Mouse (Mus musculus): ENCODE data around the gene Spata45. TPM values are rescaled to one million over a fixed set of nuclear protein-coding genes. Genes with fewer than 3 reads are reported as not detected.
A peak's percentile ranks its signal among the peaks of the same experiment; 100 is the strongest.

Gene Spata45
- total RNA-seq, 2 experiments from 2014 or later, result not detected

GRCm38 (mm10) chr1:191073001-191073400, 36.6 kb downstream of the Spata45 start:
- peak; percentile 39 to 59 for DNase-seq (ENCODE audit: low spot score in 2 of 2)
- intact Hi-C loops (cut with DNase I), result no loop called here

- DNase-seq (ENCODE audit: low spot score in 2 of 2), result no peak
- intact Hi-C loops (cut with DNase I), result no loop called here
Observed at GRCm38 (mm10) chr1:191073486-191073885, 37.0 kb downstream of the Spata45 start.

GRCm38 (mm10) chr1:191075199-191075883, 38.9 kb downstream of the Spata45 start:
- peak; percentile 59 to 68 for DNase-seq (ENCODE audit: low spot score in 2 of 2)

DNA sequence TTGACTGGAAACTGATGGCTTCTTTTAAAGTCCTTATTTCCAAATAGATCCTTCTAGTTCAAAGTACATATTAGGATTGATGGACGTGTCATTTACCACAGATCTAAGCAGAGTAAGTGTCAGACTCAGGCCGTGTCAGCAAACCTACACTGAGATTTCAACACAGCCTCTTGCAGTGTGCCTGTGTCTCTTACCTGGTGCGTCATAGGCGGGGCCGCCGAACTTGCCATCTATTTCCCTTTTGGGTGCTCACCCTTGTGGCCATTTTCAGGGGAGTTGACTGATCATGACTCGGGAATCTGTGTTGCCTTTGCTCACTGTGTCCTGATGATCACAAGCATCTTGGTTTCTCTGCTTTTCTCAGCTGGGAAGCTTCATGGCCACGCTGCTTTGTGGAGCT, 46.8 kb downstream of the Spata45 start:
- intact Hi-C loops (cut with DNase I), result no loop called here
- no peak for DNase-seq (ENCODE audit: low spot score in 2 of 2)

More at GRCm38 (mm10) chr1:191075199-191075883, 38.9 kb downstream of the Spata45 start:
- intact Hi-C loops (cut with DNase I), result loop anchor here (5.0 kb wide), 1 partner anchor 133 kb away; no protein-coding TSS in a partner anchor

GRCm38 (mm10) chr1:191084951-191085559, 48.6 kb downstream of the Spata45 start:
- intact Hi-C loops (cut with DNase I), result no loop called here
- peak in 1 of 2 experiments; percentile 33 for DNase-seq (ENCODE audit: low spot score in 2 of 2)

DNA sequence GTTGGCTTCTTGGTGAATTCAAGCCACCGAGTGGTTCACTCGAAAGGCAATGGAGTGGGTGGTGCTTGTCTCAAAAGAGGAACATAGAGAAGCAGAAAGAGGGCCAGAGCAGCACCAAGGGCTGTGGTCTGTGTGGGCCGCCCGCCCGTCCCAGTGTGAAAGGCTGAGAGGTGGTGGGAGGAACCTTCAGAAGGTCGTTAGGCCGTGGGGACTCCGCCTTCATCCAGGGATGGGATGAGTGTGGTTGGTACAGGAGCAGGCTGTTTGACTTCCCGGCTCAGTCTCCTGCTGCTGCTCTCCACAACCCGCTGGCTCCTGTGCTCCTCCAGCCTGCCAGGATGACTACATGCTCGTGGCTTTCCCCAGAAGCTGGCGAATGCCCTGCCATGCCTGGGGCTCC, 49.2 kb downstream of the Spata45 start:
- no peak for DNase-seq (ENCODE audit: low spot score in 2 of 2)
- intact Hi-C loops (cut with DNase I), result no loop called here

GRCm38 (mm10) chr1:191086304-191086878, 50.0 kb downstream of the Spata45 start:
- intact Hi-C loops (cut with DNase I), result no loop called here
- no peak for DNase-seq (ENCODE audit: low spot score in 2 of 2)

GRCm38 (mm10) chr1:191086960-191087359, 50.5 kb downstream of the Spata45 start:
- no peak for DNase-seq (ENCODE audit: low spot score in 2 of 2)
- intact Hi-C loops (cut with DNase I), result no loop called here

- no peak for DNase-seq (ENCODE audit: low spot score in 2 of 2)
- intact Hi-C loops (cut with DNase I), result no loop called here
Observed at GRCm38 (mm10) chr1:191087955-191088354, 51.5 kb downstream of the Spata45 start.

DNA sequence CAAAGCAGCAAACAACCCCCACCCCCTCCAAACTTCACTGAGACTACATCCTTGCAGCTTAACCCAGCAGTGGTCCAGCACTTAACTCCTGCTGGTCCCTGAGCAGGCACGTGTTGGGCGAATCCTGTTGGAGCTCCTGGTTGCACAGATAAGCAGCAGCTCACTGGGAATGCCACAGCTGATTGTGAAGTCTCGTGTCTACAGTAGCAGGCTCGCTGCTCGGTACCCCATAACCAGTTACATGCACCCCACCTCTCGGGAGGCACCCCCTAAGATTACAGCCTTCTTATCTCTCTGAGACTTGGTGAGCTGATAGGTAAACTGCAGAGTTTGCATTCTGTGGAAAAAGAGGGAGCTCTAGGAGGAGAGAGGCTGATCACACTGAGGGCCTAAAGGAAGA, 52.9 kb downstream of the Spata45 start:
- intact Hi-C loops (cut with DNase I), result no loop called here
- DNase-seq (ENCODE audit: low spot score in 2 of 2), result no peak

GRCm38 (mm10) chr1:191092050-191092449, 55.6 kb downstream of the Spata45 start:
- DNase-seq (ENCODE audit: low spot score in 2 of 2), result no peak
- intact Hi-C loops (cut with DNase I), result loop anchor here (10.0 kb wide), 1 partner anchor 183 kb away; no protein-coding TSS in a partner anchor

Other genes with a start within 250 kb of the Spata45 start
- gene Rps6kc1, start 124.9 kb upstream of the Spata45 start, total RNA-seq (2021), result 100 to 1,000 TPM; 106 to 110 TPM
- 10 to 100 TPM; 59.7 to 63.6 TPM for gene Angel2, start 111.5 kb upstream of the Spata45 start, total RNA-seq (2021)
- 1 to 10 TPM; 1.8 to 1.9 TPM for gene Vash2, start 57.3 kb upstream of the Spata45 start, total RNA-seq (2021)
- 10 to 100 TPM; 13.0 to 15.3 TPM for gene Flvcr1, start 10.5 kb upstream of the Spata45 start, total RNA-seq (2021)
- 10 to 100 TPM; 26.6 to 27.1 TPM for gene Tatdn3, start 26.3 kb downstream of the Spata45 start, total RNA-seq (2021)
- gene Nsl1, start 26.4 kb downstream of the Spata45 start, total RNA-seq (2021), result under 1 TPM; 0.32 to 0.69 TPM
- gene Batf3, start 61.2 kb downstream of the Spata45 start, total RNA-seq (2021), result 1 to 10 TPM; 1.2 to 1.9 TPM
- not detected for gene Fam71a, start 128.2 kb downstream of the Spata45 start, total RNA-seq (2021)
- gene Atf3, start 181.4 kb downstream of the Spata45 start, total RNA-seq (2021), result 1 to 10 TPM in 1 of 2 experiments, under 1 TPM in 1; 0.53 to 1.4 TPM